Mouse (Mus musculus): ENCODE data around the gene Crp. TPM values are rescaled to one million over a fixed set of nuclear protein-coding genes. Genes with fewer than 3 reads are reported as not detected.

Gene Crp
- polyA plus RNA-seq, 1 experiment from 2014 or later = not detected

Other genes starting within 250 kb of the Crp start
- gene Slamf9, start 222.7 kb upstream of the Crp start, polyA plus RNA-seq (2016; fragmentation: Nextera tagmentation; extraction: Ambion mirVana) = 0.18 TPM in 1 of 2 replicates, not detected in the other
- 86.1 and 99.3 TPM in 2 replicates for gene Igsf9, start 216.3 kb upstream of the Crp start, polyA plus RNA-seq (2016; fragmentation: Nextera tagmentation; extraction: Ambion mirVana)
- gene Tagln2, start 198.0 kb upstream of the Crp start, polyA plus RNA-seq (2016; fragmentation: Nextera tagmentation; extraction: Ambion mirVana) = 37.0 and 45.9 TPM in 2 replicates
- 1.2 TPM in 2 replicates for gene Cfap45, start 177.3 kb upstream of the Crp start, polyA plus RNA-seq (2016; fragmentation: Nextera tagmentation; extraction: Ambion mirVana)
- 0.15 TPM in 1 of 2 replicates, not detected in the other for gene Vsig8, start 142.1 kb upstream of the Crp start, polyA plus RNA-seq (2016; fragmentation: Nextera tagmentation; extraction: Ambion mirVana)
- gene Slamf8, start 107.5 kb upstream of the Crp start, polyA plus RNA-seq (2016; fragmentation: Nextera tagmentation; extraction: Ambion mirVana) = not detected in 2 replicates
- 0.31 TPM in 1 of 2 replicates, not detected in the other for gene Fcrl6, start 95.5 kb upstream of the Crp start, polyA plus RNA-seq (2016; fragmentation: Nextera tagmentation; extraction: Ambion mirVana)
- gene Dusp23, start 65.1 kb upstream of the Crp start, polyA plus RNA-seq (2016; fragmentation: Nextera tagmentation; extraction: Ambion mirVana) = 6.8 TPM in 2 replicates
- not detected in 2 replicates for gene Apcs, start 197.0 kb downstream of the Crp start, polyA plus RNA-seq (2016; fragmentation: Nextera tagmentation; extraction: Ambion mirVana)

Measured in midbrain, embryonic 12.5 days (tissue).